8 mouse cellular contexts compared by ENCODE assay signal in genomic region chr3:65319248-65320008, GRCm38 (mm10).
DNase-seq lines count a peak whose midpoint lies in the region; TF ChIP-seq lines count a peak whose summit lies in the region.
"Had no signal": no experiment of that assay in that cellular context is flagged by ENCODE, and none has a peak within 500 bp of the region (broad histone marks: within the 10 kb centered on the region; RNA-seq: fewer than 3 reads in every experiment).

No protein-coding gene starts in this region.

- peak; percentile 31 for DNase-seq in layer of hippocampus, adult 11-12 months (ENCODE audit: low spot score)
- no peak for DNase-seq in layer of hippocampus, postnatal 10 days (ENCODE audit: low spot score in 2 of 2)
- peak; percentile 6 for DNase-seq in CD4-positive helper T cell, adult 2 months (ENCODE audit: low read depth, low spot score)
- DNase-seq in kidney, postnatal 25 days: peak; percentile 11 to 40
- DNase-seq in c-Kit-positive CD71-positive TER-119-positive erythroid progenitor cells, embryonic 14.5 days (ENCODE audit: low spot score): no peak
- DNase-seq in heart, embryonic 10.5 days (ENCODE audit: low spot score): no peak

- H3K36me3 ChIP-seq in ES-Bruce4 (ENCODE audit: control insufficient read depth, insufficient read depth, low read length, poor library complexity, severe bottlenecking): no peaks in the 10 kb centered on the region
- no peaks in the 10 kb centered on the region for H3K36me3 ChIP-seq in heart, embryonic 10.5 days
- H3K36me3 ChIP-seq: embryonic facial prominence, embryonic 13.5 days had no signal

- 71% methylated on average over 7 of the region's 7 CpGs for WGBS in heart, embryonic 10.5 days

- no peak for TF ChIP-seq POLR2A in ES-Bruce4 (IDR thresholded peaks at IDR 0.05; ENCODE audit: insufficient read depth, low read length)

- TF ChIP-seq CTCF in ES-Bruce4 (IDR thresholded peaks at IDR 0.05; ENCODE audit: low read depth, low read length): peak; percentile 24

- H3K4me1 ChIP-seq in ES-Bruce4 (ENCODE audit: control insufficient read depth, insufficient read depth, low read length): no peaks in the 10 kb centered on the region
- H3K4me1 ChIP-seq in heart, embryonic 10.5 days: no peaks in the 10 kb centered on the region
- H3K4me1 ChIP-seq: embryonic facial prominence, embryonic 13.5 days had no signal

- H3K27me3 ChIP-seq in ES-Bruce4 (ENCODE audit: control insufficient read depth, insufficient read depth, low read length, poor library complexity, severe bottlenecking): no peaks in the 10 kb centered on the region
- no peaks in the 10 kb centered on the region for H3K27me3 ChIP-seq in heart, embryonic 10.5 days (ENCODE audit: insufficient read depth, poor library complexity, severe bottlenecking)
- H3K27me3 ChIP-seq: embryonic facial prominence, embryonic 13.5 days had no signal

- H3K27ac ChIP-seq in ES-Bruce4 (ENCODE audit: insufficient read depth, low read length): no peak overlapping the region
- H3K27ac ChIP-seq in heart, embryonic 10.5 days: no peak overlapping the region
- H3K27ac ChIP-seq: embryonic facial prominence, embryonic 13.5 days had no signal

- TF ChIP-seq EP300 in ES-Bruce4 (IDR thresholded peaks at IDR 0.05; ENCODE audit: insufficient read depth, low read depth, low read length): no peak

- no peaks in the 10 kb centered on the region for H3K9me3 ChIP-seq in ES-Bruce4 (replicated peaks; ENCODE audit: control insufficient read depth, insufficient read depth, low read length, poor library complexity, severe bottlenecking)
- H3K9me3 ChIP-seq in heart, embryonic 10.5 days: no peaks in the 10 kb centered on the region
- H3K9me3 ChIP-seq: embryonic facial prominence, embryonic 13.5 days had no signal

- no peak overlapping the region for H3K4me3 ChIP-seq in ES-Bruce4 (ENCODE audit: low read depth, low read length)
- no peak overlapping the region for H3K4me3 ChIP-seq in heart, embryonic 10.5 days
- H3K4me3 ChIP-seq: embryonic facial prominence, embryonic 13.5 days had no signal

- H3K9ac ChIP-seq in ES-Bruce4 (ENCODE audit: low read depth, poor library complexity, severe bottlenecking): no peak overlapping the region
- H3K9ac ChIP-seq: embryonic facial prominence, embryonic 13.5 days had no signal

Comparison
In these comparisons a context has a peak if more than half of its experiments do, and no peak if none do; other contexts are left out.
1. DNase-seq: peak in layer of hippocampus, adult 11-12 months (single experiment), CD4-positive helper T cell, adult 2 months (single experiment) and kidney, postnatal 25 days (2 of 2); none in layer of hippocampus, postnatal 10 days (0 of 2), c-Kit-positive CD71-positive TER-119-positive erythroid progenitor cells, embryonic 14.5 days (single experiment) and heart, embryonic 10.5 days (single experiment).